Mouse (Mus musculus) myocyte (in vitro differentiated cells): ENCODE data around the gene Nos1.

ENCODE experiments used
- MAX ChIP-seq: IDR thresholded peaks from one replicate; pipeline ENCODE4 v1.6.1; 2011; ENCODE audit warnings: low read depth, mild to moderate bottlenecking, control low read depth
- MYOG ChIP-seq, 3 experiments: IDR thresholded peaks; one replicate each; pipeline ENCODE4 v1.6.1; 2011; ENCODE audit warnings: control low read depth in 2 of 3, low read depth in 2 of 3, mild to moderate bottlenecking in 2 of 3; ENCODE audit not compliant: insufficient read length in 2 of 3, control insufficient read depth in 1 of 3, insufficient read depth in 1 of 3
- POLR2A ChIP-seq: IDR thresholded peaks from one replicate; pipeline ENCODE4 v1.6.1; 2011; ENCODE audit warnings: low read depth, mild to moderate bottlenecking, control low read depth, moderate library complexity; ENCODE audit not compliant: insufficient read length
- SRF ChIP-seq: IDR thresholded peaks from one replicate; pipeline ENCODE4 v1.6.1; 2011; ENCODE audit warnings: low read depth; ENCODE audit not compliant: control insufficient read depth, insufficient read length
- TCF12 ChIP-seq: IDR thresholded peaks from one replicate; pipeline ENCODE4 v1.6.1; 2011; ENCODE audit warnings: mild to moderate bottlenecking, control low read depth; ENCODE audit not compliant: poor library complexity, insufficient read depth, severe bottlenecking

GRCm38 (mm10) chr5:117946605-117947004, 165.8 kb downstream of the Nos1 start:
- no peak for TF ChIP-seq SRF
- TF ChIP-seq MAX, result no peak
- no peak for TF ChIP-seq MYOG (IDR thresholded peaks at IDR 0.05; ENCODE audit: control insufficient read depth in 1 of 3, insufficient read depth in 1 of 3, insufficient read length in 2 of 3, low read depth in 2 of 3)
- TF ChIP-seq POLR2A, result no peak
- TF ChIP-seq TCF12, result no peak
